Mouse (Mus musculus) midbrain, embryonic 16.5 days (tissue): ENCODE measurements around the gene Zfand2b. TPM values are rescaled to one million over a fixed set of nuclear protein-coding genes. Genes with fewer than 3 reads are reported as not detected.

ENCODE experiments used
- ATAC-seq: fragments of 200-750 bp; cut with Nextera tagmentation; 2 replicates; pipeline ENCODE4 v1.8.0; 2017; ENCODE audit warnings: moderate TSS enrichment
- H3K27ac ChIP-seq: fragments of 300-500 bp; sonication (generic); 2 replicates; pipeline ENCODE4 v1.5.1; 2014; ENCODE audit warnings: mild to moderate bottlenecking, low read length, mixed read lengths
- H3K27me3 ChIP-seq: fragments of 300-500 bp; sonication (generic); 2 replicates; pipeline ENCODE4 v1.6.1; 2014; ENCODE audit warnings: low read depth, low read length, mixed read lengths; ENCODE audit not compliant: control insufficient read depth, insufficient read depth
- H3K36me3 ChIP-seq: fragments of 300-500 bp; sonication (generic); 2 replicates; pipeline ENCODE4 v1.6.1; 2014; ENCODE audit warnings: mild to moderate bottlenecking, low read length, moderate library complexity, mixed read lengths; ENCODE audit not compliant: control insufficient read depth, insufficient read depth
- H3K4me1 ChIP-seq: fragments of 300-500 bp; sonication (generic); 2 replicates; pipeline ENCODE4 v1.6.1; 2014; ENCODE audit warnings: mild to moderate bottlenecking, low read length, mixed read lengths; ENCODE audit not compliant: control insufficient read depth, insufficient read depth
- H3K4me2 ChIP-seq: fragments of 300-500 bp; sonication (generic); 2 replicates; pipeline ENCODE4 v1.6.1; 2014; ENCODE audit warnings: mild to moderate bottlenecking, low read length, mixed read lengths
- H3K4me3 ChIP-seq: fragments of 300-500 bp; sonication (generic); 2 replicates; pipeline ENCODE4 v1.5.1; 2014; ENCODE audit warnings: low read depth, mild to moderate bottlenecking, low read length, moderate library complexity, mixed read lengths
- H3K9ac ChIP-seq: fragments of 300-500 bp; sonication (generic); 2 replicates; pipeline ENCODE4 v1.6.1; 2014; ENCODE audit warnings: low read depth, low read length, mixed read lengths
- H3K9me3 ChIP-seq: fragments of 300-500 bp; sonication (generic); replicated peaks from 2 replicates; pipeline ENCODE4 v1.6.1; 2014; ENCODE audit warnings: mild to moderate bottlenecking, low read length, mixed read lengths; ENCODE audit not compliant: control insufficient read depth, poor library complexity, severe bottlenecking
- WGBS: fragments of 180-500 bp; shearing (Covaris S2); extraction: QIAGEN DNeasy Blood & Tissue Kit; methylation state at CpG from one replicate; pipeline ENCODE4 v1.1.7; 2014; 5-methylcytosine and 5-hydroxymethylcytosine counted together
- polyA plus RNA-seq: library from polyadenylated mRNA; unstranded; fragments of >200 nt; fragmentation: Nextera tagmentation; extraction: Ambion mirVana; gene quantifications from 2 replicates; pipeline ENCODE4 v1.2.1, GENCODE M21; 2015

Gene Zfand2b
- polyA plus RNA-seq = 38.2 and 41.8 TPM in 2 replicates

DNA sequence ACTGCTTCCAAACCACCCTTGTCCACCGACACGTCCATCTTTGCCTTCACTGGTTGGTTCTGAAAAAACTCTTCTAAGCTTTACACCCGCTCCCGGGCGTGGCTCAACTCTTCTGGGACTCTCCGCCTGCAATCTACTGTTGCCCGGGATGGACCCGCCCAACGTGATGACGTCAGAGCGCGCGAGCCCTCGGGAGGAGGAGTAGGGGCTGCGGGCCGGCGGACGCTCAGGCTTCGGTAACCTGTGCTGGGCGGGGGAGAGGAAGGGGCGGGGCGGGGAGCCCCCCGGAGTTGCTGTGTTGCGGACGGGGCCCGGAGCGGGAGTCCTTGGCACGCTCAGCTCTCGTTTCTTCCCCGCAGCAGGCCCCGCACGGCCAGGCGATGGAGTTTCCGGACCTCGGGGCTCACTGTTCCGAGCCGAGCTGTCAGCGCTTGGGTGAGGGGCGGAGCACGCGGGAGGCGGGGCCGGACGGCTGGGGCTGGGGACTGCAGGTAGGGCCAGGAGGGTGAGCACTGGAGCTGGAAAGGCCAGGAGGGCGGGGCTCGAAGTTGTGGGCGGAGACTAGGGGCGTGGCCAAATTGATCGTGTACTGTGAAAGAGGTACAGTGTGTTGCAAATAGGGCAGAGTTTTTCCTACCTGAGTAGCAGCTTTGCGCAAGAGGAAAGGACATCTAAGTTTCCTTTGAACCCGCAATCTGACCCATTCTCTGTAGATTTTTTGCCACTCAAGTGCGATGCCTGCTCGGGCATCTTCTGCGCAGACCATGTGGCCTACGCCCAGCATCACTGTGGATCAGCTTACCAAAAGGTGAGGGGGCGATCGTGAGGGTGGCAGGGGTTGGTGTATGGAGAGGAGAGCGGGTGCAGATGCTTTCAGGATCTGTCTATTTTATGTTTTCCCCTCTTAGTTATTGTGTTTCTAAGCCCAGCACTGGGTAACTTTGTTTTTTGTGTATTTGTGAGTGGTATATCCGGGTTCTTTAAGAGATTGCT is at the start of gene Zfand2b:
Gene Zfand2b (plus strand): TSS at position 175 of the 993 bp plus-strand sequence.
- ATAC-seq = peak; percentile 96
- WGBS = under 1% methylated on average over 56 of the region's 59 CpGs
- H3K9ac ChIP-seq = peak within 1 kb of the TSS; percentile 91
- peak within 1 kb of the TSS; percentile 82 for H3K4me3 ChIP-seq
- H3K9me3 ChIP-seq = no peaks in the 10 kb centered on the region
- H3K36me3 ChIP-seq = peaks cover 23% of the 10 kb centered on the region
- H3K27ac ChIP-seq = peak within 1 kb of the TSS; percentile 90
- H3K4me2 ChIP-seq = peak within 1 kb of the TSS; percentile 85
- no peaks in the 10 kb centered on the region; the same call in 1 of the 2 replicates for H3K27me3 ChIP-seq
- H3K4me1 ChIP-seq = peaks cover 9% of the 10 kb centered on the region

DNA sequence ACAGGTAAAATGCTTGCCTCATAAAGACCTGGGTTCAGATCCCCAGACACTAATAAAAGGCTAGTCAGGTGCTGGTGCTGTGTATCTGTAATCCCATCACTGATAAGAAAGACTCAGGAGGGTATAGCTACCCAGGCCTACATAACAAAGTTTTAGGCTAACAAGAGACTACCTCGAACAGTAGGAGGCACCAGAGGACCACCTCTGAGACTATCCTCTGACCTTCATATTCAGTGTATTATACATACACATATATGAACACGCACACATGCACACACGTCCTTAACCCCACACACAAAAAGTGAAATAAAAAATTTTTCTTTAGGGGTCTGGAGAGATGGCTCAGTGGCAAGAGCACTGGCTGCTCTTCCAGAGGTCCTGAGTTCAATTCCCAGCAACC is 46.2 kb upstream of the Zfand2b start:
- no peak overlapping the region for H3K4me3 ChIP-seq
- 78% methylated on average over 3 of the region's 3 CpGs for WGBS
- H3K4me1 ChIP-seq = peaks cover 4% of the 10 kb centered on the region; the same call in 1 of the 2 replicates
- H3K27me3 ChIP-seq = no peaks in the 10 kb centered on the region
- no peak for ATAC-seq
- H3K4me2 ChIP-seq = no peak overlapping the region
- H3K36me3 ChIP-seq = no peaks in the 10 kb centered on the region
- H3K9ac ChIP-seq = no peak overlapping the region
- no peaks in the 10 kb centered on the region for H3K9me3 ChIP-seq
- H3K27ac ChIP-seq = no peak overlapping the region

DNA sequence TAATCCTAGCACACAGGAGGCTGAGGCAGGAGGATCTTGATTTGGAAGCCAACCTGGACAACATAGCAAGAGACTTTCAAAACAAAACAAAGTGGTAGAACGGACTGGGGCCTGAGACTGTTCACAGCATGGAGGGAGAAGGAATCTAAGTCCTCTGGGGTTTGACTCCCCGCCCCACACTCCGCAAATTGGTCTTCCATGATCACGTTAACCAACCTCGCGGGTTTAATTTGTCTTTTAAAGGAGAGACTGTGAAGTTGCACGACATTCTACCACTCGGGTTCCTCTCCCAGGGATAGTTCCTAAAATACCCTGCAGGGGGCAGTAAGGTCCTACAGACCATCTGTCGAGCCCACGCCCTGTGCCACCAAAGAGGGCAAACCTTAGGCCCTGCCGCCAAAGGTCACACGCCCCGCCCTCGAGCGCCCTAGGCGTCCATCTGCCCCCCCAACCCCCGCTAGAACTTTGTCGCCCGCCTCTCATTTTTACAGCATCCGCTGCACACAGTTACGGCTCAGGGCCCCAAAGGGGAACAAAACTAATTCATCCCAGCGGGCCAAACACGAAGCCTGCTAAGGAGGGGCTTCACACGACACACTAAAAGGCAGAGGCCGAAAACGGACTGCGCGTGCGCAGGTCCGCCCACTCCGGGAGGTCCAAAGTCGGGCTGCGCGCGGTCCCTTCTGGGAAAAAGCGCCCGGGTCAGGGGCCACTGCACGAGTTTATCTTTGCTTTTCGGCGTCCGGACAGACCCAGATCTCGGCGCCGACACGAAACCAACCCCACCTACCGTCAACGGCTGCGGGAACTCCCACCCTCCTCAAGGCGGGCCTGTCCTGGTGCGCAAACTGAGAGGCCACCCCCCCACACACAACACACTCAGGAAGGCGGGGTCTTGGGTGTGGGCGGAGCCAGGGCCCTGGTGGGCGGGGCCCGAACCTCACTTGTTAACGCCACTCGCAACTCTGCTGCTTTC is 43.8 kb upstream of the Zfand2b start, which contains the start of gene Nhej1:
Gene Nhej1 (minus strand): TSS at position 855 of the 976 bp plus-strand sequence.
- Histone ChIP-seq H3K36me3 (no peaks in the 10 kb centered on the region), H3K4me3 (peak within 1 kb of the TSS; percentile 75), H3K27ac (peak within 1 kb of the TSS; percentile 93), H3K9me3 (no peaks in the 10 kb centered on the region), H3K9ac (peak within 1 kb of the TSS; percentile 82), H3K4me1 (peaks cover 4% of the 10 kb centered on the region; the same call in 1 of the 2 replicates), H3K4me2 (peak within 1 kb of the TSS; percentile 71), H3K27me3 (no peaks in the 10 kb centered on the region)
- 1% methylated on average over 56 of the region's 56 CpGs for whole genome bisulfite sequencing
- ATAC-seq = peak; percentile 94

DNA sequence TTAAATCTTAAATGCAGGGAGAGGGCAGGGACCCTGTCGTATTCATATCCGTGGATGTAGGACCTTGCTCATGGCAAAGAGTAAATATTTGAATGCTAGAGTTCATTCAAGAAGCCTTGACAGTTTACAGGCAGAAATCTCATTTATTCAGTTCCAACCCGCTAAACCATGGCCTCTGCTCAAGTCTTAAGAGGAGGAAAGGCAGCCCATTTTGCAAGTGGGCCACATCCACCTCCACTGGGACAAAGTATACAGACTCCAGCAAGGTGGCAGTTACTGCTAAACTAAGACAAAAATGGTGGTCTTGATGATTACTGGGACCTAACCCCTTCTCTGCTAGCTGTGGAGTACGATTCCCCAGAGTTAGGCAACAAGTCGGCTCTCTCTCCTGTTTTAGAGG is 43.0 kb upstream of the Zfand2b start:
- H3K36me3 ChIP-seq = no peaks in the 10 kb centered on the region
- peak overlapping the region; percentile 75 for H3K4me3 ChIP-seq
- peaks cover 4% of the 10 kb centered on the region; the same call in 1 of the 2 replicates for H3K4me1 ChIP-seq
- H3K27ac ChIP-seq = peak overlapping the region; percentile 93
- 35% methylated on average over 5 of the region's 5 CpGs for WGBS
- peak; percentile 12; the same call in 1 of the 2 replicates for ATAC-seq
- no peaks in the 10 kb centered on the region for H3K9me3 ChIP-seq
- H3K9ac ChIP-seq = peak overlapping the region; percentile 82
- H3K27me3 ChIP-seq = no peaks in the 10 kb centered on the region
- H3K4me2 ChIP-seq = peak overlapping the region; percentile 71

DNA sequence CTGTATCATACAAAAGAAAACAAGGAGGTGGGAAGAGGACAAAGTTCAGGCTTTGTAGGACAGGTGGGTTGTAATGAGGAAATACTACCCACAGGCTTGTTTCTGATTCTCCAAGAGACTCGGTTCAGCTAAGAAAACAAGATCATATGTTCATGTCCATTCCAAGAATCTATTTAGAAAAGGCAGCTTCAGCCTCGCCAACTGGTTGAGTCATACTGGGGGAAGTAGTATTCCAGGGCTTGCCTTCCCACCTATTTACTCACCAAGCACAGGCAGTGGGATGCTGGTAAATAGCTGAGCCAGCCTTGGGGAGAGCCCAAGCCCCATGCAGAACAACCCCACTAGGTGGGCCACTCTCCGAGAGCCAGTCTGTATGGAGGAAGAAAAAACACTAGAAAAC is 39.8 kb upstream of the Zfand2b start:
- Histone ChIP-seq H3K9ac (no peak overlapping the region), H3K4me2 (no peak overlapping the region), H3K4me3 (no peak overlapping the region), H3K9me3 (no peaks in the 10 kb centered on the region), H3K27ac (no peak overlapping the region), H3K4me1 (peaks cover 4% of the 10 kb centered on the region; the same call in 1 of the 2 replicates), H3K36me3 (no peaks in the 10 kb centered on the region), H3K27me3 (no peaks in the 10 kb centered on the region)
- 86% methylated on average over 3 of the region's 3 CpGs for WGBS
- no peak for ATAC-seq

DNA sequence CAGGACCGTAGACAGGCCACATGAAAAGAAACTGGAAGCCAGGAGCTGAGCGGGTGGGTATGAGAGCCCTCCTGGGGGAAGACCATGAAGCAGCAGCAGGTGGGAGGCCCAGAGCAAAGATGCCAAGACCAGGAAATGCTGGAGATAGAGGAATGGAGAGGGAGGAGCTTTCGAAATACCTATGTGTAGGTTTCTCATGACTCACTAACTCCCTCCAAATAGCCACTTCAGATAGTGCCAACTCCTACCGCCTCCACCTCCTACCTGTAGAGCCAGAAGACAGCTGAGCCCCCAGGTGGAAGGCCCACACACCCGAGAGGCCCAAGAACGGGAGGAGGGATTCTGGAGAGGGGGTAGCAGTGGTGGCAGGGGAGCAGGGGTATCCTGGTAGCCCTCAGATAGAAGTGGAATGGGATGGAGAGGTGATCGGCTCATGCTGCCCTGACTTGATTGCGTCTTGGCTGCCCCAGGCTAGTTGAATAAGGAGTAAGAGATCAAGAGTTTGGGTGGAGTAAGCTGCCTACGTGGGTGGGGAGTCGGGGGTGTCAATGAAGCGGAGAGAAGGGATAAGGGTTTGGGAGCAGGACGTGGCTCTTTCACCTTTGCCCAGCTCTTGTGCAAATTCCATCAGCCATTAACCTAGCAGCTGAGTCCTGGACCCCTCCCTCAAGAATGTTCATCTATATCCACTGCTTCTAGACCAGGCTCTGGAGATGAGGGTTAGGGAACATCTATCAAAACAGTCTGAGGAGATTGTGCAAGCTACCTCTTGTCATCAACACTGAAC is 34.8 kb upstream of the Zfand2b start, which contains the start of gene Slc23a3:
Gene Slc23a3 (minus strand): TSS at position 470 of the 787 bp plus-strand sequence.
- Histone ChIP-seq H3K4me3 (no peak within 1 kb of the TSS), H3K27me3 (no peaks in the 10 kb centered on the region), H3K4me2 (no peak within 1 kb of the TSS), H3K4me1 (no peaks in the 10 kb centered on the region), H3K27ac (no peak within 1 kb of the TSS), H3K36me3 (peaks cover 21% of the 10 kb centered on the region), H3K9ac (no peak within 1 kb of the TSS), H3K9me3 (no peaks in the 10 kb centered on the region)
- no peak for ATAC-seq
- WGBS = 68% methylated on average over 12 of the region's 12 CpGs

DNA sequence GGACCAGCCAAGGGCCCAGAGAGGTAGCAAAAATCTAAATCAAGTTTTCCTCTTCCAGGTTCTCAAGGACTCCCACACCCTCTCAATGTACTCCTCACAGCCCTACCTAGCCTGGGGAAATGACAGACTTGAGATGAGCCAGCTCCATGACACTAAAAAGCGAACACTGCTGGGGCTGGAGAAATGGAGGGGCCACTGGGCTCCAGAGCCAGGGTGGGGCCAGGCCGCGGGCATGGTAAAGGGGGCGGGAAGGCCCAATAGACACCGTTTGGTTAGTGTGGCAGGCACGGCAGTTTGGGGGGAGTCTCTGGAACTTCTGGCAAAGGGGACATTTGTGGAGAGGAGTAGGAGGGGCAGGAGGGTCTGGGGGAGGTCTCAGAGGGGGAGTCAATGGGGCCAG is 32.2 kb upstream of the Zfand2b start:
- Histone ChIP-seq H3K36me3 (peaks cover 26% of the 10 kb centered on the region), H3K4me2 (no peak overlapping the region), H3K4me3 (no peak overlapping the region), H3K27ac (no peak overlapping the region), H3K9ac (no peak overlapping the region), H3K9me3 (no peaks in the 10 kb centered on the region), H3K27me3 (no peaks in the 10 kb centered on the region), H3K4me1 (peaks cover 13% of the 10 kb centered on the region)
- WGBS = 86% methylated on average over 6 of the region's 6 CpGs
- no peak for ATAC-seq

DNA sequence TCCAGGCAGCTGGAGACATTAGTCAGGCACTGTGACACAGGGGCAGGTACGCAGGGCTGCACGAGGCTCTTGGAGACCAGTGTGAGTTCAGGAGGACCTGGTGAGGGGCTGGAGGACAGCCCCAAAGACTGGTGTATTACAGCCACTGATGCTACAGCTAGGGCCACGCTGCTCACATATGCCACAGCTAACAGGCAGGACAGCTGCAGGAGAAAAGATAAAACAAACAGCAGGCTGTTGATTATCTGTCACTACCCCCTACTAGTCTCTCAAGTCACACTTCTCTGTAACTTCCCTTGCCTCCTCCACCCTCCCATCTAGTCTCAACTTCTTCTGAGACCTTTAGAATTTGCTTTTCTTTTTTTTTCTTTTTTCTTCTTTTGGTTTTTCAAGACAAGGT is 31.7 kb upstream of the Zfand2b start:
- Histone ChIP-seq H3K27ac (no peak overlapping the region), H3K4me2 (no peak overlapping the region), H3K4me3 (no peak overlapping the region), H3K27me3 (no peaks in the 10 kb centered on the region), H3K36me3 (peaks cover 26% of the 10 kb centered on the region), H3K4me1 (peaks cover 13% of the 10 kb centered on the region), H3K9ac (no peak overlapping the region), H3K9me3 (no peaks in the 10 kb centered on the region)
- ATAC-seq = no peak
- 80% methylated on average over 3 of the region's 3 CpGs for WGBS
